Mouse (Mus musculus) midbrain, embryonic 14.5 days (tissue): ENCODE data around the gene Atp9a. TPM values are rescaled to one million over a fixed set of nuclear protein-coding genes. Genes with fewer than 3 reads are reported as not detected.
A peak's percentile ranks its signal among the peaks of the same experiment; 100 is the strongest.

ENCODE experiments used
- ATAC-seq: fragments of 200-750 bp; cut with Nextera tagmentation; 2 replicates; pipeline ENCODE4 v1.8.0; 2017; ENCODE audit warnings: moderate number of reproducible peaks, moderate library complexity; ENCODE audit not compliant: low FRiP score, low TSS enrichment
- DNase-seq: peaks from one replicate; pipeline ENCODE4 v3.0.0-alpha.2; 2015
- H3K27ac ChIP-seq: fragments of 300-500 bp; sonication (generic); replicated peaks from 2 replicates; pipeline ENCODE4 v1.5.1; 2014; ENCODE audit warnings: mild to moderate bottlenecking, low read depth, low read length, moderate library complexity
- H3K27me3 ChIP-seq: fragments of 300-500 bp; sonication (generic); 2 replicates; pipeline ENCODE4 v1.6.1; 2014; ENCODE audit warnings: low read length, control low read depth, mixed read lengths; ENCODE audit not compliant: control insufficient read depth, insufficient read depth
- H3K36me3 ChIP-seq: fragments of 300-500 bp; sonication (generic); 2 replicates; pipeline ENCODE4 v1.6.1; 2014; ENCODE audit warnings: low read length, control low read depth; ENCODE audit not compliant: control insufficient read depth, insufficient read depth
- H3K4me1 ChIP-seq: fragments of 300-500 bp; sonication (generic); 2 replicates; pipeline ENCODE4 v1.6.1; 2014; ENCODE audit warnings: mild to moderate bottlenecking, antibody characterized with exemption, low read length, control low read depth; ENCODE audit not compliant: control insufficient read depth, insufficient read depth
- H3K4me2 ChIP-seq: fragments of 300-500 bp; sonication (generic); 2 replicates; pipeline ENCODE4 v1.6.1; 2014; ENCODE audit warnings: mild to moderate bottlenecking, low read length, moderate library complexity
- H3K4me3 ChIP-seq: fragments of 300-500 bp; sonication (generic); replicated peaks from 2 replicates; pipeline ENCODE4 v1.5.1; 2014; ENCODE audit warnings: low read depth, low read length
- H3K9ac ChIP-seq: fragments of 300-500 bp; sonication (generic); replicated peaks from 2 replicates; pipeline ENCODE4 v1.6.1; 2014; ENCODE audit warnings: mild to moderate bottlenecking, low read length, moderate library complexity
- H3K9me3 ChIP-seq: fragments of 300-500 bp; sonication (generic); 2 replicates; pipeline ENCODE4 v1.6.1; 2016; ENCODE audit warnings: low read length, control low read depth, mixed read lengths; ENCODE audit not compliant: control insufficient read depth
- WGBS: fragments of 180-500 bp; shearing (Covaris S2); extraction: QIAGEN DNeasy Blood & Tissue Kit; methylation state at CpG from one replicate; pipeline ENCODE4 v1.1.7; 2014; 5-methylcytosine and 5-hydroxymethylcytosine counted together
- polyA plus RNA-seq: library from polyadenylated mRNA; unstranded; fragments of >200 nt; fragmentation: Nextera tagmentation; extraction: Ambion mirVana; gene quantifications from 2 replicates; pipeline ENCODE4 v1.2.1, GENCODE M21; 2014

Atp9a gene
- polyA plus RNA-seq, 1 experiment from 2014 or later = 79.7 TPM

GRCm38 (mm10) chr2:168614170-168614872, 127.9 kb downstream of the Atp9a start:
- Histone ChIP-seq H3K27me3 (no peaks in the 10 kb centered on the region), H3K4me1 (peaks cover 8% of the 10 kb centered on the region; the same call in 1 of the 2 replicates), H3K36me3 (no peaks in the 10 kb centered on the region), H3K9me3 (no peaks in the 10 kb centered on the region), H3K27ac (no peak overlapping the region), H3K9ac (no peak overlapping the region), H3K4me2 (no peak overlapping the region), H3K4me3 (no peak overlapping the region)
- WGBS = 69% methylated on average over 18 of the region's 18 CpGs
- no peak for ATAC-seq
- DNase-seq = peak; percentile 49

- Histone ChIP-seq H3K27ac (no peak overlapping the region), H3K4me1 (peaks cover 8% of the 10 kb centered on the region; the same call in 1 of the 2 replicates), H3K36me3 (no peaks in the 10 kb centered on the region), H3K4me3 (no peak overlapping the region), H3K9me3 (no peaks in the 10 kb centered on the region), H3K9ac (no peak overlapping the region), H3K4me2 (no peak overlapping the region), H3K27me3 (no peaks in the 10 kb centered on the region)
- WGBS = 40% methylated on average over 13 of the region's 13 CpGs
- no peak for ATAC-seq
- no peak for DNase-seq
Measured at GRCm38 (mm10) chr2:168613092-168613880, 128.9 kb downstream of the Atp9a start.

- Histone ChIP-seq H3K9ac (no peak overlapping the region), H3K4me1 (peaks cover 8% of the 10 kb centered on the region; the same call in 1 of the 2 replicates), H3K27ac (no peak overlapping the region), H3K36me3 (no peaks in the 10 kb centered on the region), H3K4me2 (no peak overlapping the region), H3K9me3 (no peaks in the 10 kb centered on the region), H3K4me3 (no peak overlapping the region), H3K27me3 (no peaks in the 10 kb centered on the region)
- ATAC-seq = no peak
- DNase-seq = no peak
- WGBS = 90% methylated on average over 3 of the region's 3 CpGs
Measured at GRCm38 (mm10) chr2:168610941-168611340, 131.3 kb downstream of the Atp9a start.

DNA sequence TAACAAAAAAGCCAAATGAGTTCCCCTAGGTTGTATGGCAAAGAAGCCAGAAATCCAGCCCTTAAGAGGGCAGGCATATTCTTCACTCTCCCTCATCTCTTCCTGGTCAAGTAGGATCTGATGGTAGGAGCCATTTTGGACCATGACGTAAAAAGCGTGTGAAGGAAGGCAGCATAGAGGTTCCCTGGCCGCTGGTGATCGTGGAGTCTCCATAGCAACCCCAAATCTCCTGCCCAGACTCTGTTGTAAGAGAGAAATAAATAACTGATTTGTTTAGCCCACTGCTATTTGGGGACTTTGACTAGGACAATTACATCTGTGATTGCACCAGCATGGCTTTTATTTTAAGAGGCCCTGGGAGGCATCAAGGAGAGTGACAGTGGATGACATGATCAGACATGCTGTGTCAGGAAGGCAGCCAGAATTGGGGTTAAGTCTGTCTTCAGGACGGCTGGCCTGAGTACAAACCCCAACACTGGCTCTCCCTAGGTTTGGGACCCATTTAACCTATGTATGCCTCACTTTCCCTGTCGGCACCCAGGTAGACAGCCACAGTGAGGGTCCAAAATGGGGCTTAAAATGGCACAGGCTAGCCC, 132.5 kb downstream of the Atp9a start:
- 50% methylated on average over 6 of the region's 6 CpGs for WGBS
- ATAC-seq (no peak), DNase-seq (peak; percentile 45)
- H3K9me3 ChIP-seq = no peaks in the 10 kb centered on the region
- peaks cover 8% of the 10 kb centered on the region; the same call in 1 of the 2 replicates for H3K4me1 ChIP-seq
- H3K27me3 ChIP-seq = no peaks in the 10 kb centered on the region
- H3K9ac ChIP-seq = no peak overlapping the region
- no peak overlapping the region for H3K4me2 ChIP-seq
- no peak overlapping the region for H3K27ac ChIP-seq
- no peak overlapping the region for H3K4me3 ChIP-seq
- no peaks in the 10 kb centered on the region for H3K36me3 ChIP-seq

DNA sequence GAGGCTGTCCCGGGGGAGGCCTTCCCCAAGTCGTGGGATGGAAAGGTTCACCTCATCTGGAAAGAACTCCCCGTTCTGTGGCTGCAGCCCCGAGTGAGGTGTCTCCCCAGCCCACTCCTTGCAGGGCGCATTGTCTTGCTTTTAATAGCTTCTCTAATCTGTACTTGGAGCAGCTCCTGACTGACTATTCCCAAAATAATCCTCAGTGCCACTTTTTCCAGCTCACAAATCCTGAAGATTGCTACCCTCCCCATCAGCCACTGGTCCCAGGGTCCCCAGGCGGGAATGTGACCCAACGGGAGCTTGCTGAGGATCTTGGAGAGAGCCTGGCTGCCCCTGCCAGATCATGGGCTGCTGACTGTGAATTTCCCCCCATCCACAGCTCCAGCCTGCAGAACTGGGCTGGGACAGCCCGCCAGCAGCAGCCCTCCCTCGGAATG, 134.1 kb downstream of the Atp9a start:
- no peak for DNase-seq
- Histone ChIP-seq H3K4me1 (peaks cover 5% of the 10 kb centered on the region; the same call in 1 of the 2 replicates), H3K4me3 (no peak overlapping the region), H3K27me3 (0 out of 2 replicates have a peak, but pooled peaks cover 6% of the 10 kb centered on the region), H3K9me3 (no peaks in the 10 kb centered on the region), H3K36me3 (no peaks in the 10 kb centered on the region), H3K27ac (no peak overlapping the region), H3K9ac (no peak overlapping the region), H3K4me2 (no peak overlapping the region)
- no peak for ATAC-seq
- WGBS = 60% methylated on average over 9 of the region's 9 CpGs

GRCm38 (mm10) chr2:168604655-168605070, 137.5 kb downstream of the Atp9a start:
- Histone ChIP-seq H3K27me3 (peaks cover 19% of the 10 kb centered on the region), H3K9ac (no peak overlapping the region), H3K27ac (no peak overlapping the region), H3K4me3 (no peak overlapping the region), H3K4me2 (no peak overlapping the region), H3K9me3 (no peaks in the 10 kb centered on the region), H3K4me1 (peaks cover 20% of the 10 kb centered on the region), H3K36me3 (no peaks in the 10 kb centered on the region)
- no peak for ATAC-seq
- no peak for DNase-seq
- 51% methylated on average over 16 of the region's 16 CpGs for WGBS

- Histone ChIP-seq H3K27me3 (peaks cover 19% of the 10 kb centered on the region), H3K4me3 (0 out of 2 replicates have a peak overlapping the region, but pooled peaks have one; percentile 44), H3K9me3 (no peaks in the 10 kb centered on the region), H3K9ac (no peak overlapping the region), H3K27ac (no peak overlapping the region), H3K4me1 (peaks cover 17% of the 10 kb centered on the region), H3K36me3 (no peaks in the 10 kb centered on the region), H3K4me2 (peak overlapping the region; percentile 73; the same call in 1 of the 2 replicates)
- DNase-seq (no peak), ATAC-seq (no peak)
- 24% methylated on average over 12 of the region's 12 CpGs for WGBS
Measured at GRCm38 (mm10) chr2:168602387-168602741, 139.8 kb downstream of the Atp9a start.

GRCm38 (mm10) chr2:168601491-168602386, 140.5 kb downstream of the Atp9a start, which contains the start of gene Nfatc2:
Gene Nfatc2 (minus strand): TSS chr2:168601657.
- Histone ChIP-seq H3K36me3 (no peaks in the 10 kb centered on the region), H3K4me3 (peak within 1 kb of the TSS; percentile 44), H3K9me3 (no peaks in the 10 kb centered on the region), H3K4me2 (peak within 1 kb of the TSS; percentile 73), H3K4me1 (peaks cover 17% of the 10 kb centered on the region), H3K9ac (peak within 1 kb of the TSS; percentile 59), H3K27me3 (peaks cover 19% of the 10 kb centered on the region), H3K27ac (peak within 1 kb of the TSS; percentile 69)
- WGBS = under 1% methylated on average over 56 of the region's 56 CpGs
- DNase-seq = peak; percentile 85
- peak; percentile 77 for ATAC-seq
